Mouse (Mus musculus): Measurements from ENCODE around the gene Saxo1.

Saxo1 gene

DNA sequence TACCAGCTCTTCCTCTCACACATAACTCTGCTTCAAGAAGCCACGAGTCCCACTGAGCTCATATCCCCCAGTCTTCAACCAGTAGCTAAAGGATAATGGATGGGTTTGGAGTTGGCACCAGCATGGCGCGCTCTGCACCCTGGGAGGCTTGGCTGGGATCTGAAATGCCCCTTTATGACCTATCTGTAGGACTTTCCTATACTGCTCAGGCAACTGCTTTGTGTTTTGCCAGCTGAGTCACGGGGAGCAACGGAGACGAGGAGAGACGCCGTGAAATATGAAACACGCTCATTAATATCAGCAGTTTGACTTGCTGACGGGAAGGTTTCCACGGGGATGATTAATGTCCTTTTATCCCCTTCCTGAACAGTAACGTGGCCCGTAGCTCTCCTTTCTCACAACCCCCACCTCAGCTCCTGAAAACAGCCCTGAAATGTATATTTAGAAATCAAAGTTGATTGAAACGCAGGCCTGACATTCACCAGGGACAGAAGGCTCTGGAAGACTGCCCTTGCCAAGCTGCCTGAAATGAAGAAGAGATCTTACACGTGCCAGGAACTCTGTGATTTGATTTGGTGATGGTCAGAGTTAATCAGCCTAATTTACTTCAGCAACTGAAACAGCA lies 141.6 kb downstream of the Saxo1 start:
- no peak for DNase-seq

DNA sequence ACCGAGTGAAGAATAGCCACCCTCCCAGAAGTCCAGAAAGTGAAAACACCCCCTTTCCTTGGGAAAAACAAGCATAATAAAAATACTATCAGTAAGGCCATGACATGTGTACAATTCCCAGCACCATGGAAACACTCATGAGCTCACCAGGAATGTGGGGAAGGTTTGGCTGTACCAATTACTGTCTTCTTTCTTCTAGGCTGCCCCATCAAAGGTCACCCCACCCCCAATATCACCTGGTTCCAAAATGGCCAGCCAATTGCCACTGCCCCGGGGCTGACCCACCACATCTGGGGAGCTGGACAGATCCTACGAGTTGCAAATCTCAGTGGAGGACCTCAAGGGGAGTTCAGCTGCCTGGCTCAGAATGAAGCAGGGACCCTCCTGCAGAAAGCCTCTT lies 144.7 kb downstream of the Saxo1 start:
- DNase-seq = no peak

DNA sequence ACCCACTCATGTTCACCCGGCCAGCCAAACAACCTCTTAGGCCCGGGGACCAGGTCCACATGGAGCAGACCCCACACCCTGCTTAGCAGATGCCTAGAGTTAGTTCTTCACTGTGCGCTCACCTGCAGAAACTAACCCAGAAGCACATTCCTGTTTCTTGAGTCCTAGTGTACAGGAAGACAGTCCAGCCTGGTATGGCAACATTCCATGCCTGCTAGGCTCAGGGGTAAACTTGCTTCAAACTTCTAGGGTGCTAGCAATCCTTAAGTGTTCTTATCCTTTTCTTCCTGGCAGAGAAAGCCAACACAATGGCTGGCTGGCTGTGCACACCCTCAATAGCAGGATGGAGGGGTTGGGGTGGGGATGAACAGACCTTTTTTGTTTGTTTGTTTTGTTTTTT lies 147.2 kb downstream of the Saxo1 start:
- no peak for DNase-seq

DNA sequence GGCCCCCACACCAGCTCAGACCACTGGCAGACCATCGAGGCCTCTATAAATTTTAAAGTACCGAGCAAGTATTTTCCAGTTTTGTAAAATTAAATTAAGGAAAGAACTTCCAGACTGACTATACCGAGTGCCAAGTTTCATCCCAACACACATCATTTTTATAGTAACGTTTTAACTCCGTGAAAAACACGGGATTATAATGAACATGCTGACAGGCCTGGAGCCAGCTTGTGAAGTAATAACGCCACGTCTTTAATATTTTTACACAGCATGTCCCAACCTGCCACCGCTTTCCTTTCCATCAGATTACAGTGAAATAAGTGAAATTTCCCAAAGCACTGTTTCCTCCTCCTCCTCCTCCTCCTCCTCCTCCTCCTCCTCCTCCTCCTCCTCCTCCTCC lies 149.7 kb downstream of the Saxo1 start:
- DNase-seq = no peak

DNA sequence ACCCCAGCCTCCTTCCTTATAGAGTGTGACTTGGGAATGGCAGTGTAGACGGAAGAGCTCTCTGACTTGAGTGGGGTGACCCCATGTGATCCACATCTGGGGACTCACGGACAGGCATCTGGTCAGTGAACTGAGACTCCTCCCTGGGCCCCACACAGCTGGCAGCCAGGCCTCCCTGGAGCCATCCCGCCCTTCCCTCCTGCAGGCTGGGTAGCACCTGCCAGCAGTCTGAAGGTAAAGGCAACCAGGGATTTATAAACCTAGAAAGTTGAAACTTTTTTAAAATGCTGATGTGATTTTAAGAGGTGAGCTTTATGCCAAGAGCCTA lies 151.0 kb downstream of the Saxo1 start:
- no peak for DNase-seq

DNA sequence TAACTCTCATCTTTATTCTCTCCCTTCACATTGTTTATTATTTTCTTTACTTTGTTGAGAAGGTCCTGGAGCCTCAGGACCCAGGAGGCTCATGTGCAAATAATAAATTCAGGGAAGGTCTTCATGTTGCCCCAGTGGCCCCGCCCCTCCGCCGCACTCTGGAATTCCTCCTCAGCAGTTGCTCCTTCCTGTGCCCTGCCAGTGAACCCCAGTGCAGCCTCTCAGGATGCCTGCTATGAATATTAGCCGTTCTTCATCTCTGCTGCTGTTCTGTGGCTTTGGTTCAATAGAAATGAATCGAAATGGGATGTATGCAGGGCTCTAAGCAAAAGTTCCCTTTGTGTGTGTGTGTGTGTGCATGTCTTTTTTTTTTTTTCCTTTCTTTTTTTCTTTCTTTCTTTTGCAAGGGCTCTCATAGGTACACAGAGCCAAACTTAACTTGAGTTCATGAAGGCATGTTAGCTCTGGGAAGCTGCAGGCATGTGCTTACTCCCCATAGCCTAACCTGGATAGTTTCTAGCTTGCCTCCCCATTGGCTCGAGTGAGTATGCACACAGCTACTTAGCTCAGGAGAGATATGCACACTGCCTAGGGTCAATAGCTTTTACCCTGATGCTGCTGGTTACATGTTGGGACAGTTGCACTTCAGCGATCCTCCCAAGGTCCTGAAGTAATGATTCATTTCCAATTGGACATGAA lies 151.5 kb downstream of the Saxo1 start:
- DNase-seq = no peak

DNA sequence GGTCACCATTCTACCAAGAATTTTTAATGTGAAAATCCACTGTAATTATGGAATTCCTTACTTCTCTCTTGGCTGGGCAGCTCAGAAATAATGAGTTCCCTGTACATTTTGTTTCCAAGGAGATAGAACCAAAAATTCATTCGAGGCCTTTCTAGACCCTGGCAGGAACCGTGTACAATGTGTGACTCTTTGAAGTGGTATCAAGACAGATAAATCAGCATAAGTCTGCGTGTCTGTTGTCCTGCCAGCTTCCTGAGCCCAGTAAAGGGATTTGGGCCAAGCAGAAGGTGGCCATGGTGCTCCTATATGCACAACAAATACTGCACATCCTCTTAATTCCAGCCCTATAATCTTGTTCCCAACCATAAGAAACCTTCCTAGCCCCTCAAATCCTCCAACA lies 157.0 kb downstream of the Saxo1 start:
- DNase-seq = no peak

DNA sequence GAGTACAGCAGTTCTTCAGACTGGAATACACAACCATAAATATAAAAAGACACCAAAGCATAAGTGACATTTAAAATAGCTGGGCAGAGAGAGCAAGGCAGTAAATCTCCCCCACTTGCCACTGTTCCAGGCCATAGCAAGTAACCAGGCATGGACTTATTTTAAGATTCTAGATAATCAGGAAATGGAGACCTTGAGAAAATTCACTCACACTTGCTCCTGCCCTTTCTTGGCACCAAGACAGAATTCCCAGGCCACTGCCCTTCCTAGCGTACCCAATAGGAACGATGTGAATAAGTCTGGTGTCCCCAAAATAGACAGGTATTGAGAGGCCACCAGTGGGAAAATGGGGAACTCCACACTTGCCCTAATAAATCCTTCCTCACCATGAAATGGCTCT lies 160.7 kb downstream of the Saxo1 start:
- DNase-seq = no peak

DNA sequence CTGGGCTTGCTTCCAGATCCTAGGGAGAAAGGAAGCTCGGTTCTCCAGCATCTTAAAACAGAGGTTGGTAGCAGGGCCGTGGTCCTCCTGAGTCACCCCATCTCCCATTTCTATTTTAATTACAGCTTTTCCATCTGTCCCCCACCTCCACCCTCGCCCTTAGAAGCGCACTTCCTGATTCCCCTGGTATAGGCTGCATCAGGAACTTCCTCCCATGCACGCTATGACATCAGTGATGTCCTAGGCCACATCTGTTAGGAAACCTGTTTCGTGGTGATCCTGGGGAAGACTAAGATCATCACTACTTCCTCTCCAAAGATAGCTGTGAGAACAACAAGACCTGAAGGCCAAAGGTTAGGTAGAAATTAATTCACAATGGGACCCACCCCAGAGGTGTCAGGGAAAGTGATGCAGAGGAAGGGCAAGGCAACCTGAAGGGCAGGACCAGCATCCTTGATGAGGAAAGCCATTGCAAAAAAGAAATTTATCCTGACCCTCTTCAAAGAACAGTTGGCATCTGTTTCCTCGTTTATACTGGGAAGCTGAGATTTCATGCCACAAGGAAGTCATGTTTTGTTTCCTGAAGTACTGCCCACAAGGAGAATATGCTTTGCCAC lies 161.3 kb downstream of the Saxo1 start:
- no peak for DNase-seq

DNA sequence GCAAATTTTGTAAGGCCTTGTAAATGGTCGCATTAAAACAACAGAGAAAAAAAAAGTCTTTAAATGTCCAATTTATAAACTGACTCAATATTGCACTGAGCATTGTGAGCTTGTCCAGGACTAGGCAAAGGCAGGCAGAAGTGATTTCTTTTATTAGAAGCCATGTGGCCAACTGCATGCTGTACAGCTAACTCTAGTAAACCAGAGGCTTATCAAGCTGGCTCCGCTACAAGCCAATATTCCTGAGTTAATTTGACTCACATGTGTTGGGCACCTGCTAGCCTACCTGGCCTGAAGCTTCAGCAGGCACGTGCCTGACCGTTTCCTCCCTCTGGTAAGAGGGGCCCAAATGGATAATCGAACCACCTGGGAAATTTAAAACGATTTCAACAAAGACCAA lies 162.5 kb downstream of the Saxo1 start:
- DNase-seq = no peak

All from cerebellum, adult 9-11 months (tissue).